Mouse (Mus musculus): Measurements from ENCODE around the gene Scd1.

- TF ChIP-seq CTCF (IDR thresholded peaks at IDR 0.05; ENCODE audit: low read depth, low read length) (no peak), EP300 (IDR thresholded peaks at IDR 0.05; ENCODE audit: insufficient read depth, low read depth, low read length) (no peak), POLR2A (IDR thresholded peaks at IDR 0.05; ENCODE audit: insufficient read depth, low read length) (no peak)
These were observed 20.5 kb downstream of the Scd1 start for GRCm38 (mm10) chr19:44387089-44387671.

Measured in ES-Bruce4 (cell line).